Mouse (Mus musculus) C2C12 (cell line): ENCODE measurements around the gene Zfp27. TPM values are rescaled to one million over a fixed set of nuclear protein-coding genes. Genes with fewer than 3 reads are reported as not detected.
A peak's percentile ranks its signal among the peaks of the same experiment; 100 is the strongest.

Source experiments
- H3K27me3 ChIP-seq: one replicate; pipeline ENCODE4 v1.6.1; 2011; ENCODE audit not compliant: control insufficient read depth, insufficient read depth, insufficient read length
- H3K36me3 ChIP-seq: one replicate; pipeline ENCODE4 v1.6.1; 2011; ENCODE audit not compliant: control insufficient read depth, insufficient read depth
- H3K4me3 ChIP-seq: one replicate; pipeline ENCODE4 v1.5.1; 2011; ENCODE audit warnings: mild to moderate bottlenecking, control low read depth; ENCODE audit not compliant: poor library complexity, insufficient read depth, severe bottlenecking
- H3K79me2 ChIP-seq: one replicate; pipeline ENCODE4 v1.6.1; 2011; ENCODE audit not compliant: control insufficient read depth, insufficient read depth
- H3K79me3 ChIP-seq: one replicate; pipeline ENCODE4 v1.6.1; 2011; ENCODE audit warnings: low read depth, control low read depth
- H3ac ChIP-seq: one replicate; pipeline ENCODE3; 2011; ENCODE audit warnings: low read depth; ENCODE audit not compliant: control insufficient read depth, insufficient read length
- CEBPB ChIP-seq: IDR thresholded peaks from one replicate; pipeline ENCODE4 v1.6.1; 2011; ENCODE audit warnings: low read depth, mild to moderate bottlenecking, control low read depth, moderate library complexity
- CTCF ChIP-seq: IDR thresholded peaks from one replicate; pipeline ENCODE4 v1.5.1; 2011; ENCODE audit not compliant: control insufficient read depth, insufficient read depth, insufficient read length
- FOSL1 ChIP-seq: IDR thresholded peaks from one replicate; pipeline ENCODE4 v1.8.0; 2011; ENCODE audit warnings: mild to moderate bottlenecking, low read length; ENCODE audit not compliant: poor library complexity, insufficient read depth, severe bottlenecking
- MAX ChIP-seq: IDR thresholded peaks from one replicate; pipeline ENCODE4 v1.6.1; 2011; ENCODE audit warnings: mild to moderate bottlenecking, control low read depth
- MYOD1 ChIP-seq: IDR thresholded peaks from one replicate; pipeline ENCODE4 v1.6.1; 2011; ENCODE audit warnings: low read depth; ENCODE audit not compliant: control insufficient read depth, insufficient read length
- MYOG ChIP-seq: IDR thresholded peaks from one replicate; pipeline ENCODE4 v1.6.1; 2011; ENCODE audit not compliant: control insufficient read depth, insufficient read length; ENCODE audit errors: extremely low read depth
- USF1 ChIP-seq: IDR thresholded peaks from one replicate; pipeline ENCODE4 v1.6.1; 2011; ENCODE audit warnings: low read depth, mild to moderate bottlenecking, control low read depth, moderate library complexity
- polyA plus RNA-seq: library from polyadenylated mRNA; unstranded; fragments of >200 nt; fragmentation: generic; extraction: Trizol; gene quantifications from one replicate; pipeline ENCODE4 v1.2.1, GENCODE M21; 2012; ENCODE audit warnings: missing spikeins

Zfp27 gene
- polyA plus RNA-seq, 1 experiment = 3.0 TPM

- H3K79me2 ChIP-seq = no peaks in the 10 kb centered on the region
- H3K36me3 ChIP-seq = peaks cover 27% of the 10 kb centered on the region
- H3ac ChIP-seq = no peak overlapping the region
- no peaks in the 10 kb centered on the region for H3K79me3 ChIP-seq
- H3K4me3 ChIP-seq = no peak overlapping the region
- H3K27me3 ChIP-seq = no peaks in the 10 kb centered on the region
- no peak for TF ChIP-seq CTCF
- TF ChIP-seq CEBPB = no peak
- TF ChIP-seq MYOD1 = no peak
- TF ChIP-seq USF1 = no peak
- no peak for TF ChIP-seq MYOG
- no peak for TF ChIP-seq FOSL1
- no peak for TF ChIP-seq MAX
Observed at GRCm38 (mm10) chr7:29917371-29918061, 11.1 kb upstream of the Zfp27 start.

GRCm38 (mm10) chr7:29912172-29912571, 5.8 kb upstream of the Zfp27 start:
- peaks cover 27% of the 10 kb centered on the region for H3K36me3 ChIP-seq
- peaks cover 20% of the 10 kb centered on the region for H3K79me2 ChIP-seq
- no peak overlapping the region for H3ac ChIP-seq
- H3K79me3 ChIP-seq = peaks cover 5% of the 10 kb centered on the region
- H3K27me3 ChIP-seq = no peaks in the 10 kb centered on the region
- TF ChIP-seq MYOD1 (no peak), USF1 (no peak), FOSL1 (no peak), MAX (no peak), CTCF (no peak), CEBPB (no peak), MYOG (no peak)
- no peak overlapping the region for H3K4me3 ChIP-seq

DNA sequence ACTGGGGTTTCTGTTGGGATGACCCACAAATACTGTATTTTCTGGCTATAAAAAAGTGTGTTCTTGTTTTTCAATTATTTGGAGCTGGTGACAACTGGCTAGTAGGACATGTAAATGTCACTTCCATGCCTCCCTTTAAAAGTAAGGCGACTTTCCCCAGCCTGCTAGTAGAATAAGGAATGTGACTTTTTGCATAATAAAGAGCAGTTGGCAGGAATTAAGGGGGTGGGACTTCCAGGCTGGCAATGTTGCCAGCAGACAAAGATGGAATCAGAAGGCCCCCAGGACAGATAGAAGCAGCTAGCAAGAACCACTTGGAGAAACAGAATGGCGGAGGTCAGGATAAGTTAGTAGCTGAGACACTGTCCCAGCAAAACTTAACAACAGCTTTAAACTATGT, 3.9 kb upstream of the Zfp27 start:
- no peaks in the 10 kb centered on the region for H3K27me3 ChIP-seq
- no peak for TF ChIP-seq MYOD1
- no peak for TF ChIP-seq USF1
- no peak for TF ChIP-seq FOSL1
- TF ChIP-seq CTCF = no peak
- no peak for TF ChIP-seq MYOG
- no peak for TF ChIP-seq CEBPB
- no peak for TF ChIP-seq MAX
- peak overlapping the region; percentile 2 for H3K4me3 ChIP-seq
- H3ac ChIP-seq = no peak overlapping the region
- peaks cover 24% of the 10 kb centered on the region for H3K36me3 ChIP-seq
- peaks cover 5% of the 10 kb centered on the region for H3K79me3 ChIP-seq
- peaks cover 20% of the 10 kb centered on the region for H3K79me2 ChIP-seq

- Histone ChIP-seq H3K79me3 (peaks cover 7% of the 10 kb centered on the region), H3K27me3 (no peaks in the 10 kb centered on the region), H3K4me3 (peak within 1 kb of the TSS; percentile 39), H3ac (peak within 1 kb of the TSS; percentile 94), H3K36me3 (peaks cover 6% of the 10 kb centered on the region), H3K79me2 (peaks cover 20% of the 10 kb centered on the region)
- TF ChIP-seq MAX = peak; percentile 52
- no peak for TF ChIP-seq MYOD1
- TF ChIP-seq CTCF = no peak
Observed at GRCm38 (mm10) chr7:29908130-29908950, 2.0 kb upstream of the Zfp27 start, which contains the start of gene Zfp383. TSS of gene Zfp383 (plus strand) at chr7:29908223.

DNA sequence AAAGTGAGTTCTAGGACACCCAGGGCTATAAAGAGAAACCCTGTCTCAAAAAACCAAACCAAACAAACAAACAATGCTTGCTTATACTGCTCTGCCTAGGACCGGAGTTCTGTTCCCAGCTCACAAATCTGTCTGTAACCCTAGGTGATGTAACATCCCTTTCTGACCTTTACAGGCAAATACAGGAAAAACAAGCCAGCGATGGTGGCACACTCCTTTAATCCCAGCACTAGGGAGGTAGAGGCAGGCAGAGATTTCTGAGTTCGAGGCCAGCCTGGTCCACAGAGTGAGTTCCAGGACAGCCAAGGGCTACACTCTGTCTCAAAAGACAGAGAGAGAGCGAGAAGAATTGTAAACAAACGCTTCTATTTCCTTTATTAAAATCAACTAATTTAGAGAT, 834 bp upstream of the Zfp27 start:
- Histone ChIP-seq H3ac (no peak overlapping the region), H3K4me3 (no peak overlapping the region), H3K27me3 (no peaks in the 10 kb centered on the region), H3K79me3 (peaks cover 7% of the 10 kb centered on the region), H3K36me3 (no peaks in the 10 kb centered on the region), H3K79me2 (peaks cover 20% of the 10 kb centered on the region)
- no peak for TF ChIP-seq MYOG

GRCm38 (mm10) chr7:29906682-29907058, 298 bp upstream of the Zfp27 start:
- no peaks in the 10 kb centered on the region for H3K36me3 ChIP-seq
- no peak for TF ChIP-seq USF1
- no peak for TF ChIP-seq MAX
- TF ChIP-seq MYOD1 = no peak
- no peak for TF ChIP-seq CEBPB
- no peak for TF ChIP-seq CTCF
- no peak for TF ChIP-seq FOSL1
- no peak for TF ChIP-seq MYOG
- peaks cover 7% of the 10 kb centered on the region for H3K79me3 ChIP-seq
- no peaks in the 10 kb centered on the region for H3K27me3 ChIP-seq
- H3K79me2 ChIP-seq = peaks cover 20% of the 10 kb centered on the region
- H3ac ChIP-seq = no peak overlapping the region
- H3K4me3 ChIP-seq = no peak overlapping the region
